Mouse (Mus musculus): ENCODE data around the gene Zfp385b. TPM values are rescaled to one million over a fixed set of nuclear protein-coding genes. Genes with fewer than 3 reads are reported as not detected.

Gene Zfp385b
- polyA plus RNA-seq, 1 experiment from 2014 or later, result 6.8 TPM

DNA sequence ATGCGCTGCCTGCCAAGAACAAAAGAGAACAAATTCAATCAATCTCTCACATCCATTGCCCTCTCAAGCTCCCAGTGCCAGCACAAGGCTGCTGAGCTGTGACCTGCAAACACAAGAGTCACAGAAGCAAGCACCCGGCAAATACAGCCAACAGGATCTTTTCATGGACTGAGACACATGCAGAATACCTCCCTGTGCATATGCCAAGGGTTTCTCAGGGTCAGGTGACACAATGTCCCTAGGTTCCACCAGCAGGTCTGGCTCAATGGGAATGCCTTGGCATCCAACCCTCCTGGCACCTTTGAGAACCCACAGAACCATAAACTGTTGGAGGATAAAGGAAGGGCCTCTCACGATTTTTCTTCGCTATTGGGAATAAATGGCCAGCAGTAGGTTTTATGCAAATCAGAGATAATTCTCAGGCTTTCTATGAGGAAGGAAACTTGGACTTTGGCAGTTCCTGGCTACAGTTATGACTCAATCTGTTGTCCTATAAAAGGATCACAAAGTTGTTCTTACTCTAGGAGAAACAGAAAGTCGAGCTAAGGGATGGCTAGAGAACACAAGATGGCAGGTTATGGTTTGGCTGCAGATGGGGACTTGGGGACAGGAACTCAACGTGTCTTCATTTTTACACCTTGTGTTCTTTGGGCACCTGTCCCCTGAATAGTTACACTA, 315.6 kb downstream of the Zfp385b start:
- Histone ChIP-seq H3K36me3 (replicated peaks; ENCODE audit: insufficient read depth, low read length) (no peaks in the 10 kb centered on the region), H3K27me3 (ENCODE audit: insufficient read depth, low read length) (no peaks in the 10 kb centered on the region), H3K4me2 (ENCODE audit: low read depth, low read length) (no peak overlapping the region), H3K9ac (replicated peaks) (no peak overlapping the region), H3K27ac (ENCODE audit: low read depth) (peak overlapping the region; percentile 9), H3K9me3 (ENCODE audit: low read length) (no peaks in the 10 kb centered on the region), H3K4me3 (ENCODE audit: low read depth, low read length) (no peak overlapping the region), H3K4me1 (ENCODE audit: insufficient read depth) (peaks cover 28% of the 10 kb centered on the region)
- no peak for DNase-seq
- peak; percentile 35 for ATAC-seq
- 83% methylated on average over 6 of the region's 6 CpGs for WGBS (ENCODE audit: insufficient replicate concordance)
- TF ChIP-seq EP300 (IDR thresholded peaks at IDR 0.05; ENCODE audit: low read depth), result no peak
- no peak for TF ChIP-seq CTCF (IDR thresholded peaks at IDR 0.05; ENCODE audit: low read depth)

- Histone ChIP-seq H3K9ac (replicated peaks) (no peak overlapping the region), H3K4me1 (ENCODE audit: insufficient read depth) (peaks cover 28% of the 10 kb centered on the region), H3K4me3 (ENCODE audit: low read depth, low read length) (no peak overlapping the region), H3K4me2 (ENCODE audit: low read depth, low read length) (no peak overlapping the region), H3K9me3 (ENCODE audit: low read length) (no peaks in the 10 kb centered on the region), H3K27me3 (ENCODE audit: insufficient read depth, low read length) (no peaks in the 10 kb centered on the region), H3K36me3 (replicated peaks; ENCODE audit: insufficient read depth, low read length) (no peaks in the 10 kb centered on the region), H3K27ac (ENCODE audit: low read depth) (peak overlapping the region; percentile 31; the same call in 1 of the 2 replicates)
- no peak for DNase-seq
- ATAC-seq, result no peak
- TF ChIP-seq EP300 (IDR thresholded peaks at IDR 0.05; ENCODE audit: low read depth) (no peak), CTCF (IDR thresholded peaks at IDR 0.05; ENCODE audit: low read depth) (no peak)
- 71% methylated on average over 8 of the region's 8 CpGs for WGBS (ENCODE audit: insufficient replicate concordance)
Observed at GRCm38 (mm10) chr2:77503217-77503616, 316.2 kb downstream of the Zfp385b start.

GRCm38 (mm10) chr2:77502458-77502857, 317.0 kb downstream of the Zfp385b start:
- WGBS (ENCODE audit: insufficient replicate concordance), result 35% methylated on average over 8 of the region's 8 CpGs
- H3K9me3 ChIP-seq (ENCODE audit: low read length), result no peaks in the 10 kb centered on the region
- peak; percentile 61 for ATAC-seq
- TF ChIP-seq CTCF (IDR thresholded peaks at IDR 0.05; ENCODE audit: low read depth) (no peak), EP300 (IDR thresholded peaks at IDR 0.05; ENCODE audit: low read depth) (peak; percentile 97)
- H3K9ac ChIP-seq (replicated peaks), result no peak overlapping the region
- no peaks in the 10 kb centered on the region for H3K27me3 ChIP-seq (ENCODE audit: insufficient read depth, low read length)
- peak overlapping the region; percentile 10; the same call in 1 of the 2 replicates for H3K4me2 ChIP-seq (ENCODE audit: low read depth, low read length)
- no peaks in the 10 kb centered on the region for H3K36me3 ChIP-seq (replicated peaks; ENCODE audit: insufficient read depth, low read length)
- no peak overlapping the region for H3K4me3 ChIP-seq (ENCODE audit: low read depth, low read length)
- peak; percentile 30 for DNase-seq
- peaks cover 28% of the 10 kb centered on the region for H3K4me1 ChIP-seq (ENCODE audit: insufficient read depth)
- peak overlapping the region; percentile 30; the same call in 1 of the 2 replicates for H3K27ac ChIP-seq (ENCODE audit: low read depth)

- DNase-seq, result no peak
Observed at GRCm38 (mm10) chr2:77500480-77500879, 319.0 kb downstream of the Zfp385b start.

DNA sequence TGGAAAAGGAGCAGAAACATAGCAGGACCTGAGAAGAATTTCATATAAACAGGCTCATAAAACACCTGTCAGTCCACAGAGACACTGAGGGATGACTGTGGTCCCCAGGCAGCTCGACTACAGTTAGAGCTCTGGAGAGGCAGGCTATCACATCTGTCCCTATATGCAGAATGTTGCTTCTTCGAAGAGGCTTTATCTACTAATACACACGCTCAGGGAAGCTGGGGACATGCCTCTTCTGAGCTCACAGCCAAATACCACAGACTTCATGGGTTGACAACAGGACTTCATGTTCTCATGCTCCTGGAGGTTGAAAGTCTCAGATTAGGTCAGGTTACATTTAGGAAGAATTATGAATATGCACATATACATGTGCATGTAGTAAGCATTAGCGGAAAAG, 321.1 kb downstream of the Zfp385b start:
- Histone ChIP-seq H3K27ac (ENCODE audit: low read depth) (peak overlapping the region; percentile 40; the same call in 1 of the 2 replicates), H3K36me3 (replicated peaks; ENCODE audit: insufficient read depth, low read length) (no peaks in the 10 kb centered on the region), H3K27me3 (ENCODE audit: insufficient read depth, low read length) (no peaks in the 10 kb centered on the region), H3K9ac (replicated peaks) (no peak overlapping the region), H3K4me1 (ENCODE audit: insufficient read depth) (peaks cover 6% of the 10 kb centered on the region), H3K4me2 (ENCODE audit: low read depth, low read length) (no peak overlapping the region; the same call in 1 of the 2 replicates), H3K4me3 (ENCODE audit: low read depth, low read length) (no peak overlapping the region), H3K9me3 (ENCODE audit: low read length) (no peaks in the 10 kb centered on the region)
- ATAC-seq (peak; percentile 91), DNase-seq (no peak)
- TF ChIP-seq CTCF (IDR thresholded peaks at IDR 0.05; ENCODE audit: low read depth) (no peak), EP300 (IDR thresholded peaks at IDR 0.05; ENCODE audit: low read depth) (peak; percentile 93)
- WGBS (ENCODE audit: insufficient replicate concordance), result 57% methylated on average over 4 of the region's 4 CpGs

More at GRCm38 (mm10) chr2:77500480-77500879, 319.0 kb downstream of the Zfp385b start:
- no peak overlapping the region for H3K4me2 ChIP-seq (ENCODE audit: low read depth, low read length)
- H3K27me3 ChIP-seq (ENCODE audit: insufficient read depth, low read length), result no peaks in the 10 kb centered on the region
- no peaks in the 10 kb centered on the region for H3K9me3 ChIP-seq (ENCODE audit: low read length)
- WGBS (ENCODE audit: insufficient replicate concordance), result 58% methylated on average over 6 of the region's 6 CpGs
- H3K27ac ChIP-seq (ENCODE audit: low read depth), result no peak overlapping the region
- H3K4me1 ChIP-seq (ENCODE audit: insufficient read depth), result peaks cover 26% of the 10 kb centered on the region
- no peaks in the 10 kb centered on the region for H3K36me3 ChIP-seq (replicated peaks; ENCODE audit: insufficient read depth, low read length)
- TF ChIP-seq CTCF (IDR thresholded peaks at IDR 0.05; ENCODE audit: low read depth) (no peak), EP300 (IDR thresholded peaks at IDR 0.05; ENCODE audit: low read depth) (no peak)
- H3K9ac ChIP-seq (replicated peaks), result no peak overlapping the region
- no peak overlapping the region for H3K4me3 ChIP-seq (ENCODE audit: low read depth, low read length)
- ATAC-seq, result no peak

DNA sequence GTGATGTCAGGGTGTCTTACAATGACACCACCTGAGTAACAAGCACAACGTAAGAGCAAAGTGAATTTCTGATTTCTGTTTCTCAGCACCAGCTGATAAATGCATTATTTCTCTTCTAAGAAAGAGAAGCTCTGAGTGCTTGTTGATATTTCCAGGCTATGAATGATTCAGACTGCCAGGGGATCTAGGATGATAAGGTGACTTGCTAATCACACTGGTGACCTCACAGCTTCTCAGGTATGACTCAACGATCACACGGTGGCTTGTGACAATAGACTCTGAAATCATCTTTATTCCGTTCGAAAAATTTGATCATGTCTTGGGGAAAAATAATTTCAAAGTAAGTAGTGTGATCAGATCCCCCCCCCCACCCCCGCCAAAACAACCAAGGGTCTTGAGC, 321.5 kb downstream of the Zfp385b start:
- Histone ChIP-seq H3K27ac (ENCODE audit: low read depth) (no peak overlapping the region), H3K4me2 (ENCODE audit: low read depth, low read length) (no peak overlapping the region), H3K27me3 (ENCODE audit: insufficient read depth, low read length) (no peaks in the 10 kb centered on the region), H3K9me3 (ENCODE audit: low read length) (no peaks in the 10 kb centered on the region), H3K9ac (replicated peaks) (no peak overlapping the region), H3K36me3 (replicated peaks; ENCODE audit: insufficient read depth, low read length) (no peaks in the 10 kb centered on the region), H3K4me3 (ENCODE audit: low read depth, low read length) (no peak overlapping the region), H3K4me1 (ENCODE audit: insufficient read depth) (peaks cover 4% of the 10 kb centered on the region)
- no peak for DNase-seq
- 70% methylated on average over 6 of the region's 6 CpGs for WGBS (ENCODE audit: insufficient replicate concordance)
- peak; percentile 37; the same call in 1 of the 2 replicates for ATAC-seq
- TF ChIP-seq EP300 (IDR thresholded peaks at IDR 0.05; ENCODE audit: low read depth) (no peak), CTCF (IDR thresholded peaks at IDR 0.05; ENCODE audit: low read depth) (no peak)

All from liver, postnatal 0 days (tissue).